Mouse (Mus musculus): Measurements from ENCODE around the gene Grap2.

The Grap2 gene

DNA sequence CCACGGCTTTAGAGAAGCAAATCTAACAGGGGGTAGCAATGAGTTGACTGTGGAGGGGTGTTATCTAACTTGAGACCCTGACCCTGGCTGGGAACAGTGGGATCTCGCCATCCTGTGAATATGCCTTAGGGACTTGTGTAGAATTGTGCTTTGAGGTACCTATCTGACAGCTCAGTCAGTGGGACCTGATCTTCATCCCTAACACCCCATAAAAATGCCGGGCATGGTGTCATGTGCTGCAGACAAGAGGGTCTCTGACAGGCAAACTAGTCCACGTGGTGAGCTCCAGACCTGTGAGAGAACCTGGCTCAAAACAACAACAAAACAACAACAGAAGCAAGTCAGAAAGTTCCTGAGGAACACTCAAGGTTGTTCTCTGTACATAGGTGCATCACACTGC is 27.4 kb downstream of the Grap2 start:
- DNase-seq (ENCODE audit: low spot score in 2 of 2): no peak

DNA sequence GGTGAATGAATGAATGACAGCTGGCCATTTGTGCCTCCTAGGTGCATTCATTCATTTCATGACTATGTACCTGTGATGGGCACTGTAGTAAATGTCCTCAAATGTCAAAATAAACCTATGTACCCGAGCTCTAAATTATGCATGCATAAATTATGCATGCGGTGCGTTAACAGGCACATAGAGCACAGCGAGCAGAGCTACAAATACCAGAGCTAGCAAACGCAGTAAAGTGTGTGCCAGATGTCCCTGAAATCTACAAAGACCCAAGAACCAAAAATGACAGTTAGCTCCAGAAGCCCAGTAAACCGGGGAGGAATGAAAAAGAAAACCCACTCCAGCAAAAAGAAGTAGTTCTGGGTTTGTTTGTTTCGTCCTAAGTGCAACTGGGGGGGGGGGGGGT is 29.1 kb downstream of the Grap2 start:
- no peak for DNase-seq (ENCODE audit: low spot score in 2 of 2)

GRCm38 (mm10) chr15:80602487-80602886 is 30.1 kb downstream of the Grap2 start:
- DNase-seq (ENCODE audit: low spot score in 2 of 2): no peak

DNA sequence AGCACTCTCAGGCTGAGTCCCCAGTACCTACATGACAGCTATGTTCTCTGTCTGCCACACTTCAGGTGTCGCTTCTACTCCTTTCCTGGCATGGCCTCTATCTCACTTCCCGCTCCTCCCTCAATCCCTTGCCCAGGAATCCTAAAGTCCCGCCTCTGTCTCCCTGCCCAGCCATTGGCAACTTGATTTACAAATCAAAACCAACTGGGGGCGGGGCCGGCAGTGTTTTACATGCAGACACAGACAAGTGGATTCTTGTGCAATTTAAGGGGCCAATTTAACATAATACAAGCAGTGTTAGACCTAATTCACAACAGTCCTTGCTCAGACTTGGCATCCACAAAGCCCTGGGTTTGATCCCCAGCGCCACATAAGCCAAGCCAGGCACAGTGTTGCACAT is 31.6 kb downstream of the Grap2 start:
- no peak for DNase-seq (ENCODE audit: low spot score in 2 of 2)

- no peak for DNase-seq (ENCODE audit: low spot score in 2 of 2)
Observed at GRCm38 (mm10) chr15:80607970-80608369, 35.6 kb downstream of the Grap2 start.

DNA sequence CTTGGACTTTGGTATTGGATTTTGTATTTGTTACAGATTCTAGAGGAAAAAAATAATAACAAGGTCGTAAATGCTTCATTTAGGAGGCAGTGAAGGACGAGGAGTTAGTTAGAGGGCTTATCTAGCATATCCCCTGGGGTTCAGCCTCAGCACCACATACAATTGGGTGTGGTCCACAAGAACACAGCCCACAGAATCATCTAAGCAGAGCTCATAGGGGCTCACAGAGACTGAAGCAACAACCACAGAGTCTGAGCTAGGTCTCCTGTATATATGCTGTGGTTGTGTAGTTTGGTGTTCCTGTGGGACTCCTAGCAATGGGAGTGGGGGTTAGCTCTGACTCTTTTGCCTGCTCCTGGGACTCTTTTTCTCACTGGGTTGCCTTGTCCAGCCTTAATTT is 37.9 kb downstream of the Grap2 start:
- no peak for DNase-seq (ENCODE audit: low spot score in 2 of 2)

- DNase-seq (ENCODE audit: low spot score in 2 of 2): no peak
Observed at GRCm38 (mm10) chr15:80611478-80611877, 39.1 kb downstream of the Grap2 start.

DNA sequence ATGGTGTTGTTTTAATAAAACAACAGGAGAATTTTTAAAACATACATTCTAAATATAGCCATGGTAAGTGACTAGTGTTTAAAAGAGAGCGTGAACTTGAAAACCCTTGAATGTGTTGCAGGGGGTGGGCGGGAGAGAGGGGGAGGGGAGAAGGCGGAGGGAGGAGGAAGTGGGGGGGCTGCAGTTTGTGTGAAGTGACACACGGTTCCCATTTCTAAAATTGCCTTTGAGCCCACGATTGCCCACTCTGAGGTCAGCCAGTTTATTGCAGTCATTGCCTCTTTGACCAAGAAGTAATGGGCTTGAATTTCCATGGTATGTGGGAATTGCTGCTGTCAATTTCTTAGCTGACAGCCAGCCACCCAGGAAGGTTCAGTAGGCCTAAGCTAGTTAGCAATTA is 41.5 kb downstream of the Grap2 start:
- DNase-seq (ENCODE audit: low spot score in 2 of 2): no peak

DNA sequence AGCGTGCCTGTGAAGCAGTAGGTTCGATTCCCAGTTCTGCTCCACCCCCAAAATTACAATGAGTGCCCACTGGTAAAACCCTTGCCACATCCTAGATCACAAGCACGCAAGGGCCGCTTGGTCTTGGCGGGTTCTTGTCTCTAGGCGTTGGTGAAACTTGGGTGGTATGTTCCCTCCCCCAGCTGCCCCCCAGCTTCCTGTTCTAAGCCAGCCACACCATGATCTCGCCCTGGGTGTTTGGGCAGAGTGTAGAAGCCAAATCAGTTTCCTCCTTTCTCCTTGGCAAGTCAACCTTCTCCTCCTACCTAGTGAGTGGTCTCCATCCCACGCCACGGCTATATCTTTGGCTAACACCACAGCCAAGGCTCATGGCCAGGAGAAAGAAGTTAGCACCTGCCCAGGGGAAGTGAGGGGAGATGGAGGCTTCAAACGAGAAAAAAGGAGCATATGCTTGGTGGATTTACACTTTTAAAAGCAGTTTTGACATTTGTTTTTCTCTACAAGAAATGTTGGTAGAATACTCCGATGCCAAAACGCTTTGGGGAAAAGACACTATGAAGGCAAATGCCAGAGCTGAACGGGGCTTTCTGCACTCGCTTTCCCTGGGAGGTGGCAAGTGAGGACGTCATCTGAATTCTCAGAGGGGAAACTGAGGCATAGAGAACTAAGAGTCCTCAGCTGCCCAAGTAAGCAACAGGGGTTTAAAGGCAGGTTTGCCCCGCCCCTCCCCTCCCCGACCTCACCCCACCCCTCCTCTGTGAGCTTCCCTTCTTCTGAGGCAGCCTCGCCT is 42.3 kb downstream of the Grap2 start:
- peak in 1 of 2 experiments; percentile 31 for DNase-seq (ENCODE audit: low spot score in 2 of 2)

DNA sequence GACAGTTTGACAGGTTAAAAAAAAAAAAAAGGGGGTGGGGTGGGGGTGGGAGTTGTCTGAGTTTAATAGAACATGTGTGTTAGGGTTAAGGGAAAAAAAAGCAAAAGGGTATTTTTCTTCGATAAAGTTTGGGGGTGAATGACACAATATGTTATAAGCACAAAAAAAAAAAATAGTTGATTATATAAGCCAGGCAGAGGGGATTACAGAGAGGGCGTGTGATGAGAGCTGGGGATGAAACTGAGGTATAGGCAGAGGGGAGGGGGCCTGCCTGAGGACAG is 42.8 kb downstream of the Grap2 start:
- no peak for DNase-seq (ENCODE audit: low spot score in 2 of 2)

DNA sequence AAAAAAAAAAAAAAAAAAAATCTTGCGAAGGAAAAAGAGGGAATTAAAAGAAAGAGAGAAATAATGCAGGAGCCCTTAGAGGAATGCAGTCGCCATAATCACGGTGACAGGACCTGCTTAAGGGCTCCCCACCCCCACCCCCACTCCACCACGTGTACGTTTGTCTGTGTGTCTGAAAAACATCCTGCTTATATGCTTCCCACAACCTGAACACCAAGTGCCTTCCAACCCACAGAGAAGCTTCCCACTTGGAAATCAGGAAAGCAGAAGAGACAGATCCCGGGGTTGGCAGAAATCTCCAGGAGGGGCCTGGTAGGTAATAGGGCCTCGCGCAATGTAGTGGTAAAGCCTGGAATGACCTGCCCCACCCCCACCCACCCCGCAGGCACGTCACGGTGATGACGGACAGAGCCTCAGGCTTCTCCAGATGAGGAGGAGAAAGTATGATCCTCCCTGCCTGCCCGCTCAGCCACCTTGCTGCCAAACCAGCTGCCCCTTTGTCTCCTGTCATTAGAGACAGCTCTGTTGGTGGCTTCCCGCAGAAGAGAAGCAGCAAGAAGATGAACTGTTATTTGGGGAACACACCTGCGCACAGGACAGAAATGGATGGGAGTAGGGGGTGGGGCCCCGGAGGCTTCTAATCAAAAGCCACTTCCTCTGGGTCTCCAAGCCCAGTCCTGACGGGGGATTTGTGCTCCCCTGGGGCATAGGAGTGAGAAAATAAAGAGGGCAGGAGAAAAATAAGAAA is 43.4 kb downstream of the Grap2 start:
- DNase-seq (ENCODE audit: low spot score in 2 of 2): peak in 1 of 2 experiments; percentile 31

GRCm38 (mm10) chr15:80617839-80618238 is 45.4 kb downstream of the Grap2 start:
- peak in 1 of 2 experiments; percentile 32 for DNase-seq (ENCODE audit: low spot score in 2 of 2)

GRCm38 (mm10) chr15:80619166-80619565 is 46.8 kb downstream of the Grap2 start:
- DNase-seq (ENCODE audit: low spot score in 2 of 2): no peak

DNA sequence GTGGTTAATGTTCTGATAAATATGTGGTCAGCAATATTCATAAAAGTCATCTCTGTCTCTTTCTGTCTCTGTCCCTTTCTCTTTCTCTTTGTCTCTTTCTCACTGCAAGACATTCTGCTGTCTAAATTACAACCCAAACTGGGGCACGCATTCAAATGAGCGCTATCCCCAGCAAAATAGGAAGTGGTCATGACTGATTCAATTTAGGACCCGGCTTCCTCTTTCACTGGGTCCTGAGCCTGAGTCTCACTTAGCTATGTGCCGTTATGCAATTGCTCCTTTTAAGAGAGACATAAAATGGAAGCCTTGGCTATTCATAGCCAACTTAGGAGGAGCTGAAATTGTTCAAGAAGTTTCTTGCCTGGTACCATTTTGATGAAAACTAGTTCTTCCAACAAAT is 47.4 kb downstream of the Grap2 start:
- DNase-seq (ENCODE audit: low spot score in 2 of 2): no peak

GRCm38 (mm10) chr15:80620371-80620770 is 48.0 kb downstream of the Grap2 start:
- no peak for DNase-seq (ENCODE audit: low spot score in 2 of 2)

GRCm38 (mm10) chr15:80623171-80623837 is 50.9 kb downstream of the Grap2 start:
- no peak for DNase-seq (ENCODE audit: low spot score in 2 of 2)

- DNase-seq (ENCODE audit: low spot score in 2 of 2): no peak
Observed at GRCm38 (mm10) chr15:80626472-80626871, 54.1 kb downstream of the Grap2 start.

DNA sequence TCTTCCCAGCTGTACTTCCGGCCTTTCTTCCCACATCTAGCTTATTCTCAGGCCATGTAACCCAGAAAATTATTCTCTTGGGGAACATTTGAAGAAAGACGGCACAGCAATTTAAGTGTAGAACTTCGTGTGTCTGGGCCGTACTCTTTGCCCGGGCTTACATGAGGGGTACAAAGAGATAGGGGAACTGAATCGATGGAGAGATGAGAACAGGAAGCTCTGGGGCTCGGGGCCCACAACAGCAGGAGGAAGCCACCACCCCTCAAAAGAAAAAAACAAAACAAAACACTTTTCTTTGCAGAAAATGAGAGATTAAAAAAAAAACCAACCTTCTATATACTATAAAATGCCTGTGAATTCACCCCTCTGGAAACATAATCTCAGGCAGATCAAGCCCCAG is 57.8 kb downstream of the Grap2 start:
- no peak for DNase-seq (ENCODE audit: low spot score in 2 of 2)

- DNase-seq (ENCODE audit: low spot score in 2 of 2): no peak
Observed at GRCm38 (mm10) chr15:80630711-80631110, 58.3 kb downstream of the Grap2 start.

- DNase-seq (ENCODE audit: low spot score in 2 of 2): no peak
Observed at GRCm38 (mm10) chr15:80631311-80631710, 58.9 kb downstream of the Grap2 start.

DNA sequence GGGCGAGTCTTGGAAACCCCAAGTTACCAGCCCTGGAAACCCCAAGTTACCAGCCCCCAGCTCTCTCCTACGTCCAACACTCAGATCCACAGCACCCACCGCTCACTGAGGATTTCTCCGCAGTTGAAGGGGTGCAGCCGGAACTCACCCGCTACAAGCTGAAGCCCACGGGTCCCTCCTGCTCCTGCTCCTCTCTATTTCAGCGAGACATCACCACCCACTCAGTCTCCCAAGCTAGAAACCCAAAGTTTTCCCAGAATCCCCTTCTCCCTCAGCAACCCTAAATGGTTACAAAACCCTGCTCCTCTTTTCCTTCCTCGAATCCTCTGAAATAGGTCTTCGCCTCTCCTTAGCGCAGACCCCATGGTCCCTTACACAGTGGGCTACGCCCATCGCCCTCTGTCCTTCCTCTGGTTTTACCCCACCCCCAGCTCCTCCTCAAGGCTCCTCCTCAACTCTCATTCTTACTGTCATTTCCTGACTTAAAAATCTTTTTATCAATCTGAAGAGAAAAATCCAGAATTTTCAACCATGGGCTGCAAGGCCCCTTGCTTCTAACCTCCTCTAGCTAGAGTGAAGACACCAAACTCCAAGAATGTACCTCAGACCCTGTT is 60.0 kb downstream of the Grap2 start:
- peak; percentile 60 to 68 for DNase-seq (ENCODE audit: low spot score in 2 of 2)

- peak; percentile 70 to 71 for DNase-seq (ENCODE audit: low spot score in 2 of 2)
Observed at GRCm38 (mm10) chr15:80634391-80635193, 62.2 kb downstream of the Grap2 start.

Measured in right cerebral cortex, adult 2 months (tissue).